Mouse (Mus musculus) CH12.LX (cell line): ENCODE measurements around the gene Rnf31. TPM values are rescaled to one million over a fixed set of nuclear protein-coding genes. Genes with fewer than 3 reads are reported as not detected.

Experiments
- DNase-seq: peaks from one replicate; pipeline ENCODE4 v3.0.0-alpha.2; 2013; ENCODE audit errors: extremely low read depth
- H3K27ac ChIP-seq: 2 replicates; pipeline ENCODE4 v1.5.1; 2012; ENCODE audit warnings: low read depth, mild to moderate bottlenecking, control low read depth, moderate library complexity; ENCODE audit not compliant: insufficient read depth
- H3K27me3 ChIP-seq: replicated peaks from 2 replicates; pipeline ENCODE3; 2012; ENCODE audit warnings: inconsistent platforms
- H3K36me3 ChIP-seq, 2 experiments: replicated peaks in 1 of 2; 2 replicates each; pipeline versions ENCODE3 to v1.6.1; 2012; ENCODE audit warnings: inconsistent platforms in 1 of 2, low read length in 1 of 2, mild to moderate bottlenecking in 1 of 2, mixed read lengths in 1 of 2, moderate library complexity in 1 of 2; ENCODE audit not compliant: control insufficient read depth in 1 of 2, insufficient read depth in 1 of 2
- H3K4me1 ChIP-seq, 2 experiments: 2 replicates each; pipeline ENCODE4 v1.6.1; 2012; ENCODE audit warnings: inconsistent platforms in 1 of 2, moderate library complexity in 1 of 2; ENCODE audit not compliant: insufficient read depth in 2 of 2, control insufficient read depth in 1 of 2
- H3K4me2 ChIP-seq: 2 replicates; pipeline ENCODE4 v1.6.1; 2012; ENCODE audit warnings: low read depth, mild to moderate bottlenecking, control low read depth; ENCODE audit not compliant: poor library complexity, insufficient read depth, severe bottlenecking
- H3K4me3 ChIP-seq, 3 experiments: fragments of 150-350 bp in 1 of 3; sonication (generic) in 1 of 3; replicated peaks in 1 of 3; 2 replicates each; pipeline versions ENCODE3 to v1.5.1; 2011 to 2012; ENCODE audit warnings: low read depth in 2 of 3, low read length in 2 of 3, mild to moderate bottlenecking in 2 of 3, moderate library complexity in 2 of 3, control low read depth in 1 of 3, improper control_type of control experiment in 1 of 3, inconsistent platforms in 1 of 3, mixed read lengths in 1 of 3; ENCODE audit not compliant: poor library complexity in 1 of 3
- H3K79me2 ChIP-seq: replicated peaks from 2 replicates; pipeline ENCODE4 v1.6.1; 2012; ENCODE audit warnings: mild to moderate bottlenecking, moderate library complexity; ENCODE audit not compliant: control insufficient read depth, poor library complexity, insufficient read depth, severe bottlenecking; ENCODE audit errors: extremely low read depth
- H3K9ac ChIP-seq: 2 replicates; pipeline ENCODE4 v1.6.1; 2012; ENCODE audit warnings: low read depth, mild to moderate bottlenecking, control low read depth, moderate library complexity; ENCODE audit not compliant: insufficient read depth
- H3K9me3 ChIP-seq: replicated peaks from 2 replicates; pipeline ENCODE3; 2012; ENCODE audit warnings: low read length, inconsistent platforms, mixed read lengths
- CTCF ChIP-seq, 2 experiments: IDR thresholded peaks in 1 of 2; conservative IDR thresholded peaks in 1 of 2; 2 replicates each; pipeline ENCODE4 v1.5.1; 2011 to 2012; ENCODE audit warnings: low read depth in 2 of 2, low read length in 2 of 2, improper control_type of control experiment in 1 of 2, inconsistent platforms in 1 of 2, mild to moderate bottlenecking in 1 of 2, moderate library complexity in 1 of 2
- EP300 ChIP-seq: IDR thresholded peaks from 2 replicates; pipeline ENCODE4 v1.6.1; 2011; ENCODE audit warnings: low read length, improper control_type of control experiment
- GABPA ChIP-seq: IDR thresholded peaks from 2 replicates; pipeline ENCODE4 v1.6.1; 2012; ENCODE audit warnings: low read depth, low read length, improper control_type of control experiment, inconsistent platforms; ENCODE audit not compliant: insufficient replicate concordance
- IRF4 ChIP-seq: IDR thresholded peaks from 2 replicates; pipeline ENCODE4 v1.6.1; 2014; ENCODE audit warnings: low read depth, mild to moderate bottlenecking, inconsistent platforms, low read length, improper control_type of control experiment
- JUN ChIP-seq: IDR thresholded peaks from 2 replicates; pipeline ENCODE4 v1.6.1; 2011; ENCODE audit warnings: low read depth, mild to moderate bottlenecking, low read length, improper control_type of control experiment, moderate library complexity; ENCODE audit not compliant: insufficient read depth
- MAFK ChIP-seq: IDR thresholded peaks from 2 replicates; pipeline ENCODE4 v1.6.1; 2011; ENCODE audit warnings: low read length, improper control_type of control experiment; ENCODE audit not compliant: insufficient replicate concordance
- MEF2A ChIP-seq: IDR thresholded peaks from 2 replicates; pipeline ENCODE4 v1.6.1; 2014; ENCODE audit warnings: low read depth, mild to moderate bottlenecking, inconsistent platforms, low read length, improper control_type of control experiment, borderline replicate concordance
- MXI1 ChIP-seq: IDR thresholded peaks from 2 replicates; pipeline ENCODE4 v1.6.1; 2011; ENCODE audit warnings: mild to moderate bottlenecking, low read depth, low read length, improper control_type of control experiment
- MYC ChIP-seq: IDR thresholded peaks from 2 replicates; pipeline ENCODE4 v1.6.1; 2011; ENCODE audit warnings: low read depth, mild to moderate bottlenecking, improper control_type of control experiment, low read length
- PAX5 ChIP-seq: IDR thresholded peaks from 2 replicates; pipeline ENCODE4 v1.6.1; 2012; ENCODE audit warnings: low read length, inconsistent platforms, mixed read lengths
- RAD21 ChIP-seq: IDR thresholded peaks from 2 replicates; pipeline ENCODE4 v1.6.1; 2011; ENCODE audit warnings: low read depth, mild to moderate bottlenecking, low read length, improper control_type of control experiment, moderate library complexity
- RCOR1 ChIP-seq: conservative IDR thresholded peaks from 2 replicates; pipeline ENCODE4 v1.6.1; 2012; ENCODE audit warnings: low read depth, mild to moderate bottlenecking, inconsistent platforms, low read length, improper control_type of control experiment
- SIN3A ChIP-seq: IDR thresholded peaks from 2 replicates; pipeline ENCODE4 v1.6.1; 2012; ENCODE audit warnings: low read length, improper control_type of control experiment, inconsistent platforms
- SMC3 ChIP-seq: IDR thresholded peaks from 2 replicates; pipeline ENCODE4 v1.6.1; 2011; ENCODE audit warnings: low read depth, low read length, improper control_type of control experiment
- TBP ChIP-seq: conservative IDR thresholded peaks from 2 replicates; pipeline ENCODE4 v1.6.1; 2011; ENCODE audit warnings: low read depth, low read length, improper control_type of control experiment
- TCF12 ChIP-seq: IDR thresholded peaks from 2 replicates; pipeline ENCODE4 v1.6.1; 2014; ENCODE audit warnings: low read depth, mild to moderate bottlenecking, inconsistent platforms, low read length, improper control_type of control experiment
- USF1 ChIP-seq: IDR thresholded peaks from 2 replicates; pipeline ENCODE4 v1.6.1; 2014; ENCODE audit warnings: low read depth, mild to moderate bottlenecking, inconsistent platforms, low read length, improper control_type of control experiment
- USF2 ChIP-seq: conservative IDR thresholded peaks from 2 replicates; pipeline ENCODE4 v1.6.1; 2011; ENCODE audit warnings: low read depth, low read length, improper control_type of control experiment
- ZC3H11A ChIP-seq: IDR thresholded peaks from 2 replicates; pipeline ENCODE4 v1.6.1; 2012; ENCODE audit warnings: low read depth, mild to moderate bottlenecking, inconsistent platforms, low read length, improper control_type of control experiment
- ZKSCAN1 ChIP-seq: IDR thresholded peaks from 2 replicates; pipeline ENCODE4 v1.6.1; 2012; ENCODE audit warnings: low read depth, inconsistent platforms, low read length, improper control_type of control experiment, borderline replicate concordance
- ZNF384 ChIP-seq: IDR thresholded peaks from 2 replicates; pipeline ENCODE4 v1.6.1; 2012; ENCODE audit warnings: low read depth, low read length, improper control_type of control experiment, inconsistent platforms
- dilution Hi-C: fragments of 300-500 bp; cut with MboI; formaldehyde crosslinking; loops from 2 replicates; pipeline ENCODE4 v1.14.3; 2020; ENCODE audit warnings: low sequenced_read_pairs; ENCODE audit not compliant: extremely low pct_unique_long_range_greater_than_20kb, extremely low pct_ligation_motif_present
- in situ Hi-C: fragments of 300-500 bp; cut with MboI; formaldehyde crosslinking; loops from 3 replicates; pipeline ENCODE4 v1.14.3; 2019; ENCODE audit warnings: low sequenced_read_pairs, low pct_ligation_motif_present, low pct_unique_long_range_greater_than_20kb, mixed read lengths
- polyA plus RNA-seq: library from polyadenylated mRNA; unstranded; fragments of >175 nt; gene quantifications from 2 replicates; pipeline ENCODE4 v1.2.1, GENCODE M21; 2012; ENCODE audit warnings: low read depth; ENCODE audit not compliant: insufficient read length
- total RNA-seq, 2 experiments: library from RNA; depleted of rRNA; stranded (reverse); fragments of 300-350 nt in 1 of 2; fragments of >200 nt in 1 of 2; gene quantifications; 2 replicates each; pipeline ENCODE4 v1.2.3; 2012 to 2014

The Rnf31 gene
- total and polyA plus RNA-seq, 3 experiments, result 3.8 to 22.6 (median 15.9) TPM

GRCm38 (mm10) chr14:55590748-55591330 lies 669 bp upstream of the Rnf31 start, which contains the start of gene Psme2 (continued):
- TF ChIP-seq GABPA, result no peak
- TF ChIP-seq RAD21, result no peak
- no peak for TF ChIP-seq USF2
- TF ChIP-seq ZNF384, result no peak
- TF ChIP-seq CTCF (conservative IDR thresholded peaks at IDR 0.05 in 1 of 2, IDR thresholded peaks at IDR 0.05 in 1 of 2; ENCODE audit: low read depth in 2 of 2, low read length in 2 of 2), result no peak
- no peak for TF ChIP-seq SMC3
- no peak for TF ChIP-seq USF1
- 0 out of 2 replicates have a peak, but pooled peaks have one; percentile 1 for TF ChIP-seq TBP
- TF ChIP-seq IRF4, result peak; percentile 60
- no peak for TF ChIP-seq JUN
- no peak for TF ChIP-seq ZC3H11A
- TF ChIP-seq MXI1, result peak; percentile 68; the same call in 1 of the 2 replicates
- TF ChIP-seq PAX5, result no peak
- TF ChIP-seq MAFK, result no peak
- peak; percentile 33; the same call in 1 of the 2 replicates for TF ChIP-seq TCF12
- no peak for TF ChIP-seq EP300
- TF ChIP-seq RCOR1, result no peak
- TF ChIP-seq MYC, result no peak
- TF ChIP-seq SIN3A, result peak; percentile 18; the same call in 1 of the 2 replicates

- Histone ChIP-seq H3K79me2 (peaks cover 35% of the 10 kb centered on the region), H3K9me3 (no peaks in the 10 kb centered on the region), H3K4me2 (peak overlapping the region; percentile 81), H3K4me3 (peak overlapping the region; percentile 79 to 94 (median 91)), H3K9ac (peak overlapping the region; percentile 74), H3K27ac (no peak overlapping the region), H3K36me3 (peaks cover 47 to 62% of the 10 kb centered on the region in 2 experiments), H3K27me3 (no peaks in the 10 kb centered on the region), H3K4me1 (peaks cover 0 to 38% of the 10 kb centered on the region in 2 experiments; a peak in 3 of 4 replicates)
- dilution Hi-C loops, result no loop called here
- no peak for TF ChIP-seq MAFK
- TF ChIP-seq MEF2A, result no peak
- TF ChIP-seq USF1, result no peak
- TF ChIP-seq ZKSCAN1, result no peak
- no peak for TF ChIP-seq SMC3
- no peak for DNase-seq
- in situ Hi-C loops, result no loop called here
Measured at GRCm38 (mm10) chr14:55592226-55592625, 718 bp downstream of the Rnf31 start.
